In the genomic region with DNA sequence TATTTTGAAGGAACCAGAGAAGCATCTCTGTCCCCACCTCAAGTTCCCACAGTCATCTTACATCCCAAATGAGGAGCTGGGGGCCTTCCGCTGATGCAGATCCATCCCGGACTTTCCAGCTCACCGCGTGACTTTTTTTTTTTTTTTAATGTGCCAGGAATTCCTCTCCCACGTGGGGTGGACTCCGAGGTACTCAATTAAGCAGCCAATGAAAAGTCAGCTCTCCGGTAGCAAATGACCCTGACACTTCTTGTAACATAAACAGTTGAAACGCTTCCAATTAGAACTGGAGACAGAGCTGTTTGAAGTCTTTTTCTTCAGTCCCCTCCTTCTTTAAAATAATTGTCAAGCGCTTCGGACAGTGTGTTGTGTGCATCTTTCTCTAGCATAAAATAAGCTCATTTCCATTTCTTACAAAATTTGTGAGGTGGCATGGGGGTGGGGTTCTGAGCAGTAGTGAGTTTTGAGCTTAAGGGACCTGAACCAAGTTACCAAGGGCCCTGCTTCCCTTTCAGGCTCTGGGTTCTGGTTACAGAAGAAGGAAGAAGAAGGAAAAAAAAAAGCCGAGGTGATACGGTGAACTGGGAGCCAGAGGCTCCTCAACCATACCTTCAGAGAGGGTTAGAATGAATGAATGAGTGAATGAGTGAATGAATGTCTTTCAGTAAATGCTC, we compare ENCODE assay signal across 8 mouse cellular contexts. TPM values are rescaled to one million over a fixed set of nuclear protein-coding genes. Genes with fewer than 3 reads are reported as not detected.
DNase-seq lines count a peak whose midpoint lies in the region; ATAC-seq and TF ChIP-seq lines count a peak whose summit lies in the region.

No protein-coding gene starts in this region.

- no peaks in the 10 kb centered on the region for H3K9me3 ChIP-seq in lung, embryonic 14.5 days (ENCODE audit: low read depth, low read length)

- intact Hi-C loops in heart, adult 2 months (cut with DNase I): loop anchor here (2.0 kb wide), 2 partner anchors 18 to 108 kb away; no protein-coding TSS in a partner anchor

- H3K4me3 ChIP-seq in heart, adult 2 months: peak overlapping the region; percentile 23
- peak overlapping the region; percentile 29 for H3K4me3 ChIP-seq in lung, embryonic 14.5 days (ENCODE audit: low read depth, low read length)

- no peaks in the 10 kb centered on the region for H3K79me2 ChIP-seq in heart, adult 2 months (replicated peaks; ENCODE audit: control insufficient read depth, insufficient read depth, low read length)

- H3K36me3 ChIP-seq in heart, adult 2 months (ENCODE audit: control insufficient read depth, insufficient read depth, low read length): no peaks in the 10 kb centered on the region
- H3K36me3 ChIP-seq in lung, embryonic 14.5 days (ENCODE audit: insufficient read depth): no peaks in the 10 kb centered on the region
- no peaks in the 10 kb centered on the region for H3K36me3 ChIP-seq in splenic B cell, adult 2 months (ENCODE audit: control insufficient read depth, insufficient read depth, low read length, poor library complexity, severe bottlenecking)

- 10% methylated on average over 12 of the region's 12 CpGs for WGBS in heart, adult 2 months
- WGBS in lung, embryonic 14.5 days: under 1% methylated on average over 12 of the region's 12 CpGs

- peaks cover under 1% of the 10 kb centered on the region; the same call in 1 of the 2 replicates for H3K27me3 ChIP-seq in heart, adult 2 months (ENCODE audit: control insufficient read depth, insufficient read depth, low read length)
- peaks cover 17% of the 10 kb centered on the region; the same call in 1 of the 2 replicates for H3K27me3 ChIP-seq in lung, embryonic 14.5 days (ENCODE audit: insufficient read depth, low read length)
- H3K27me3 ChIP-seq in splenic B cell, adult 2 months (ENCODE audit: control insufficient read depth, insufficient read depth, low read length, poor library complexity, severe bottlenecking): no peaks in the 10 kb centered on the region

- no peak for TF ChIP-seq POLR2A in heart, adult 2 months (IDR thresholded peaks at IDR 0.05; ENCODE audit: insufficient read depth, low read depth, low read length)

- peak overlapping the region; percentile 66 for H3K4me2 ChIP-seq in lung, embryonic 14.5 days

- H3K9ac ChIP-seq in heart, adult 2 months (ENCODE audit: low read depth, low read length): no peak overlapping the region
- H3K9ac ChIP-seq in lung, embryonic 14.5 days: no peak overlapping the region; the same call in 1 of the 2 replicates

- TF ChIP-seq CTCF in heart, adult 2 months (IDR thresholded peaks at IDR 0.05): no peak
- TF ChIP-seq CTCF in lung, embryonic 14.5 days (IDR thresholded peaks at IDR 0.05; ENCODE audit: low read depth): 0 out of 2 replicates have a peak, but pooled peaks have one; percentile 2

- 0 out of 2 replicates have a peak, but pooled peaks have one; percentile 24 for TF ChIP-seq EP300 in heart, adult 2 months (IDR thresholded peaks at IDR 0.05; ENCODE audit: insufficient read depth, low read depth, low read length)

- DNase-seq in cerebellum, adult 11-12 months: peak; percentile 66
- DNase-seq in cerebellum, adult 9-11 months: peak; percentile 68
- DNase-seq in heart, adult 2 months: peak; percentile 72 to 73
- peak; percentile 87 for DNase-seq in kidney, adult 18-20 months
- DNase-seq in lung, embryonic 14.5 days: peak; percentile 99
- DNase-seq in splenic B cell, adult 2 months (ENCODE audit: low read depth, low spot score): peak; percentile 33
- no peak for DNase-seq in spleen, postnatal 14 days (ENCODE audit: low spot score in 2 of 2)

- H3K4me1 ChIP-seq in heart, adult 2 months (ENCODE audit: control insufficient read depth, insufficient read depth, low read length): peaks cover 2% of the 10 kb centered on the region; the same call in 1 of the 2 replicates
- H3K4me1 ChIP-seq in lung, embryonic 14.5 days (ENCODE audit: insufficient read depth): peaks cover 41% of the 10 kb centered on the region

- H3K27ac ChIP-seq in heart, adult 2 months: no peak overlapping the region; the same call in 1 of the 2 replicates
- H3K27ac ChIP-seq in lung, embryonic 14.5 days (ENCODE audit: low read depth): peak overlapping the region; percentile 79; the same call in 1 of the 2 replicates

- no peak for ATAC-seq in cerebellum, adult (ENCODE audit: insufficient number of reproducible peaks, low FRiP score, low TSS enrichment)
- peak; percentile 6 for ATAC-seq in lung, embryonic 14.5 days (ENCODE audit: insufficient read depth)

RNA-seq across cellular contexts. Expression of a gene that starts 3.5 kb away (rescaled TPM):
- 10 to 100 TPM; 16.5 to 16.8 TPM for total RNA-seq in heart, adult 2 months (2021)
- polyA plus RNA-seq in heart, adult 2 months (2012; rRNA removed): 15.7 and 16.6 TPM in 2 replicates
- polyA plus RNA-seq in lung, embryonic 14.5 days (2014; fragmentation: Nextera tagmentation; extraction: Ambion mirVana): 28.7 and 32.5 TPM in 2 replicates

Comparison
In these comparisons a context has a peak if more than half of its experiments do, and no peak if none do; other contexts are left out.
1. DNase-seq: peak in cerebellum, adult 11-12 months (single experiment), cerebellum, adult 9-11 months (single experiment), heart, adult 2 months (2 of 2), kidney, adult 18-20 months (single experiment), lung, embryonic 14.5 days (single experiment) and splenic B cell, adult 2 months (single experiment); none in spleen, postnatal 14 days (0 of 2).